Mouse (Mus musculus) liver, embryonic 14.5 days (tissue): Measurements from ENCODE around the gene Hist1h3g.

Source experiments
- CTCF ChIP-seq: IDR thresholded peaks from 2 replicates; pipeline ENCODE4 v1.5.1; 2016; ENCODE audit warnings: antibody characterized with exemption, low read depth, control low read depth
- EP300 ChIP-seq: IDR thresholded peaks from 2 replicates; pipeline ENCODE4 v1.6.1; 2016; ENCODE audit warnings: antibody characterized with exemption, low read depth

- TF ChIP-seq EP300: no peak
- TF ChIP-seq CTCF: no peak
Observed at GRCm38 (mm10) chr13:23525901-23526300, 9.3 kb upstream of the Hist1h3g start.
